Mouse (Mus musculus) left cerebral cortex, adult 2 months (tissue): ENCODE measurements around the gene Tesmin. TPM values are rescaled to one million over a fixed set of nuclear protein-coding genes. Genes with fewer than 3 reads are reported as not detected.
A peak's percentile ranks its signal among the peaks of the same experiment; 100 is the strongest.

Experiments used
- DNase-seq, 2 experiments: peaks; one replicate each; pipeline ENCODE4 v3.0.0; 2021 to 2022; ENCODE audit warnings: low spot score in 2 of 2, mixed read lengths in 1 of 2; ENCODE audit errors: extremely low spot score in 1 of 2
- H3K27ac ChIP-seq: fragments of 200-600 bp; 2 replicates; pipeline ENCODE4 v1.8.1; 2022
- H3K4me3 ChIP-seq: fragments of 200-600 bp; 2 replicates; pipeline ENCODE4 v1.8.1; 2022
- CTCF ChIP-seq: fragments of 200-600 bp; IDR thresholded peaks from 2 replicates; pipeline ENCODE4 v1.8.1; 2022; ENCODE audit warnings: antibody characterized with exemption, mild to moderate bottlenecking, moderate library complexity
- intact Hi-C: fragments of 180-260 bp; cut with DNase I; formaldehyde crosslinking; loops from one replicate; pipeline ENCODE4 v1.15.1; 2025
- total RNA-seq, 2 experiments: library from RNA; stranded (reverse); gene quantifications; 2 replicates each; pipeline ENCODE4 v1.2.3; 2021

Gene Tesmin
- total RNA-seq, 2 experiments from 2014 or later: 0.19 to 0.36 TPM

GRCm38 (mm10) chr19:3431969-3432368 lies 43.3 kb downstream of the Tesmin start:
- Histone ChIP-seq H3K27ac (no peak overlapping the region), H3K4me3 (no peak overlapping the region)
- DNase-seq: no peak
- TF ChIP-seq CTCF: no peak
- intact Hi-C loops: no loop called here

GRCm38 (mm10) chr19:3434124-3434523 lies 45.5 kb downstream of the Tesmin start:
- intact Hi-C loops: no loop called here
- no peak for TF ChIP-seq CTCF
- H3K27ac ChIP-seq: no peak overlapping the region
- DNase-seq: no peak
- no peak overlapping the region for H3K4me3 ChIP-seq

GRCm38 (mm10) chr19:3434641-3435040 lies 46.0 kb downstream of the Tesmin start:
- TF ChIP-seq CTCF: no peak
- no peak for DNase-seq
- intact Hi-C loops: loop anchor here (5.0 kb wide), 1 partner anchor 42 kb away; no protein-coding TSS in a partner anchor
- Histone ChIP-seq H3K27ac (no peak overlapping the region), H3K4me3 (no peak overlapping the region)

- H3K4me3 ChIP-seq: no peak overlapping the region
- TF ChIP-seq CTCF: no peak
- DNase-seq: no peak
- H3K27ac ChIP-seq: no peak overlapping the region
- intact Hi-C loops: loop anchor here (5.0 kb wide), 1 partner anchor 44 kb away; no protein-coding TSS in a partner anchor
Measured at GRCm38 (mm10) chr19:3435824-3436223, 47.2 kb downstream of the Tesmin start.

GRCm38 (mm10) chr19:3436840-3437239 lies 48.2 kb downstream of the Tesmin start:
- DNase-seq: no peak
- Histone ChIP-seq H3K27ac (no peak overlapping the region), H3K4me3 (no peak overlapping the region)
- intact Hi-C loops: loop anchor here (5.0 kb wide), 1 partner anchor 45 kb away; no protein-coding TSS in a partner anchor
- TF ChIP-seq CTCF: peak; percentile 48

- intact Hi-C loops: loop anchor here (5.0 kb wide), 1 partner anchor 46 kb away; no protein-coding TSS in a partner anchor
- DNase-seq: no peak
- no peak overlapping the region for H3K27ac ChIP-seq
Measured at GRCm38 (mm10) chr19:3437980-3438379, 49.3 kb downstream of the Tesmin start.

GRCm38 (mm10) chr19:3440667-3441066 lies 52.0 kb downstream of the Tesmin start:
- intact Hi-C loops: no loop called here

More at GRCm38 (mm10) chr19:3437980-3438379, 49.3 kb downstream of the Tesmin start:
- no peak overlapping the region for H3K4me3 ChIP-seq
- TF ChIP-seq CTCF: peak; percentile 30

GRCm38 (mm10) chr19:3441092-3441491 lies 52.4 kb downstream of the Tesmin start:
- Histone ChIP-seq H3K4me3 (no peak overlapping the region), H3K27ac (no peak overlapping the region)
- no peak for TF ChIP-seq CTCF
- no peak for DNase-seq
- intact Hi-C loops: no loop called here

More at GRCm38 (mm10) chr19:3440667-3441066, 52.0 kb downstream of the Tesmin start:
- DNase-seq: no peak
- Histone ChIP-seq H3K27ac (no peak overlapping the region), H3K4me3 (no peak overlapping the region)
- no peak for TF ChIP-seq CTCF

- no peak for DNase-seq
- intact Hi-C loops: no loop called here
- Histone ChIP-seq H3K27ac (no peak overlapping the region), H3K4me3 (no peak overlapping the region)
- no peak; the same call in 1 of the 2 replicates for TF ChIP-seq CTCF
Measured at GRCm38 (mm10) chr19:3447348-3447747, 58.7 kb downstream of the Tesmin start.

GRCm38 (mm10) chr19:3449248-3449647 lies 60.6 kb downstream of the Tesmin start:
- intact Hi-C loops: no loop called here
- Histone ChIP-seq H3K4me3 (no peak overlapping the region), H3K27ac (no peak overlapping the region)
- DNase-seq: no peak
- no peak for TF ChIP-seq CTCF

GRCm38 (mm10) chr19:3450714-3451113 lies 62.1 kb downstream of the Tesmin start:
- DNase-seq: no peak
- intact Hi-C loops: loop anchor here (1.0 kb wide), 2 partner anchors 61 to 158 kb away; no protein-coding TSS in a partner anchor
- no peak overlapping the region for H3K4me3 ChIP-seq
- TF ChIP-seq CTCF: no peak
- no peak overlapping the region for H3K27ac ChIP-seq

- intact Hi-C loops: loop anchor here (1.0 kb wide), 2 partner anchors 62 to 159 kb away; no protein-coding TSS in a partner anchor
- DNase-seq: peak; percentile 68 to 69
- Histone ChIP-seq H3K4me3 (no peak overlapping the region), H3K27ac (no peak overlapping the region)
- TF ChIP-seq CTCF: peak; percentile 94
Measured at GRCm38 (mm10) chr19:3451170-3451569, 62.5 kb downstream of the Tesmin start.

GRCm38 (mm10) chr19:3451649-3452048 lies 63.0 kb downstream of the Tesmin start:
- no peak for DNase-seq
- no peak for TF ChIP-seq CTCF
- intact Hi-C loops: loop anchor here (1.0 kb wide), 2 partner anchors 62 to 159 kb away; no protein-coding TSS in a partner anchor
- no peak overlapping the region for H3K27ac ChIP-seq
- no peak overlapping the region for H3K4me3 ChIP-seq

Other genes starting within 250 kb of the Tesmin start
- 10 to 100 TPM; 51.3 to 52.0 TPM for gene Mrpl21, start 106.0 kb upstream of the Tesmin start, total RNA-seq
- 10 to 100 TPM in 1 of 2 experiments, 1 to 10 TPM in 1; 9.4 to 11.0 TPM for gene Ighmbp2, start 105.8 kb upstream of the Tesmin start, total RNA-seq
- 10 to 100 TPM; 20.6 to 27.8 TPM for gene Cpt1a, start 66.5 kb upstream of the Tesmin start, total RNA-seq
- under 1 TPM in 1 of 2 experiments, not detected in 1; 0.56 TPM for gene Gal, start 25.7 kb downstream of the Tesmin start, total RNA-seq
- gene Ppp6r3, start 186.9 kb downstream of the Tesmin start, total RNA-seq: 10 to 100 TPM; 76.0 to 85.1 TPM